Mouse (Mus musculus): ENCODE measurements at regions not wholly inside any gene's neighbourhood (a gene's known extent, or its start where the extent isn't known, plus 50 kb on each side); places are given as distances from the start of the nearest gene placed in this dataset.

GRCm38 (mm10) chr2:158951061-158951460, 156.5 kb downstream of the Dhx35 start:
- no peaks in the 10 kb centered on the region for H3K36me3 ChIP-seq
- H3K9ac ChIP-seq = no peak overlapping the region
- WGBS = 34% methylated on average over 3 of the region's 3 CpGs
- no peaks in the 10 kb centered on the region for H3K27me3 ChIP-seq (replicated peaks)
- H3K27ac ChIP-seq (ENCODE audit: poor library complexity, severe bottlenecking) = no peak overlapping the region
- ATAC-seq (ENCODE audit: insufficient number of reproducible peaks, low FRiP score) = no peak
- no peak overlapping the region for H3K4me3 ChIP-seq
- H3K4me2 ChIP-seq = no peak overlapping the region
- H3K4me1 ChIP-seq (replicated peaks) = no peaks in the 10 kb centered on the region
- H3K9me3 ChIP-seq (replicated peaks) = no peaks in the 10 kb centered on the region

GRCm38 (mm10) chr2:158956888-158957287, 162.3 kb downstream of the Dhx35 start:
- 0 out of 2 replicates have a peak, but pooled peaks cover 5% of the 10 kb centered on the region for H3K9me3 ChIP-seq (replicated peaks)
- 81% methylated on average over 11 of the region's 11 CpGs for WGBS
- H3K27ac ChIP-seq (ENCODE audit: poor library complexity, severe bottlenecking) = no peak overlapping the region
- no peak overlapping the region for H3K4me3 ChIP-seq
- ATAC-seq (ENCODE audit: insufficient number of reproducible peaks, low FRiP score) = no peak
- no peak overlapping the region for H3K4me2 ChIP-seq
- H3K4me1 ChIP-seq (replicated peaks) = no peaks in the 10 kb centered on the region
- H3K36me3 ChIP-seq = no peaks in the 10 kb centered on the region
- no peaks in the 10 kb centered on the region for H3K27me3 ChIP-seq (replicated peaks)
- no peak overlapping the region for H3K9ac ChIP-seq

GRCm38 (mm10) chr2:158965003-158965665, 170.5 kb downstream of the Dhx35 start:
- no peak overlapping the region for H3K27ac ChIP-seq (ENCODE audit: poor library complexity, severe bottlenecking)
- no peak overlapping the region for H3K9ac ChIP-seq
- no peak for ATAC-seq (ENCODE audit: insufficient number of reproducible peaks, low FRiP score)
- 0 out of 2 replicates have a peak, but pooled peaks cover 3% of the 10 kb centered on the region for H3K9me3 ChIP-seq (replicated peaks)
- no peak overlapping the region for H3K4me3 ChIP-seq
- WGBS = 65% methylated on average over 6 of the region's 6 CpGs
- no peaks in the 10 kb centered on the region for H3K36me3 ChIP-seq
- H3K4me1 ChIP-seq (replicated peaks) = no peaks in the 10 kb centered on the region
- H3K27me3 ChIP-seq (replicated peaks) = no peaks in the 10 kb centered on the region
- no peak overlapping the region for H3K4me2 ChIP-seq

DNA sequence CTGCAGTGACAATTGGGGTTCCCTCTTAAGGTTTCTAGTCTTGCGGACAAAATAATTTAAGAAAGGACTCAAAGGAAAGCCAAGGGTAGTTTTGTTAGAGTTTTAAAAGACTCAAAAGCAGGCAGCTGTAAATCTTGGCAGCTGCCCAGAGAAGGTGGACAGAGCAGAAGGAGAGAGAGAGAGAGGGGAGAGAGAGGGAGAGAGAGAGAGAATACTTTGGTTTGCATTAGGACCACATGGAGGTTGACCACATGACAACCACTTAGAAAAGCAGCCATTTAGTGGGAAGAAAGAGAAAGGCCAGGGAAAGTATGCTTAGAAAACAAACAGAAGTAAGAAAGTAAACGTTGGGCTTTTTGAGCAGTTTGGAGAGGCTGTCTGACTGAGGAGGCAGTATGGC, 177.6 kb downstream of the Dhx35 start:
- Histone ChIP-seq H3K9me3 (replicated peaks) (no peaks in the 10 kb centered on the region), H3K9ac (no peak overlapping the region), H3K4me3 (no peak overlapping the region), H3K4me1 (replicated peaks) (no peaks in the 10 kb centered on the region), H3K27me3 (replicated peaks) (no peaks in the 10 kb centered on the region), H3K36me3 (no peaks in the 10 kb centered on the region), H3K4me2 (no peak overlapping the region), H3K27ac (ENCODE audit: poor library complexity, severe bottlenecking) (no peak overlapping the region)
- no peak for ATAC-seq (ENCODE audit: insufficient number of reproducible peaks, low FRiP score)
- WGBS = 50% methylated on average over 2 of the region's 2 CpGs

GRCm38 (mm10) chr2:158985529-158986148, 191.0 kb downstream of the Dhx35 start:
- ATAC-seq (ENCODE audit: insufficient number of reproducible peaks, low FRiP score) = no peak
- Histone ChIP-seq H3K36me3 (no peaks in the 10 kb centered on the region), H3K4me1 (replicated peaks) (no peaks in the 10 kb centered on the region), H3K9ac (no peak overlapping the region), H3K4me2 (no peak overlapping the region), H3K4me3 (no peak overlapping the region), H3K27ac (ENCODE audit: poor library complexity, severe bottlenecking) (no peak overlapping the region), H3K9me3 (replicated peaks) (no peaks in the 10 kb centered on the region), H3K27me3 (replicated peaks) (no peaks in the 10 kb centered on the region)
- WGBS = 63% methylated on average over 17 of the region's 17 CpGs

- no peak overlapping the region for H3K9ac ChIP-seq
- H3K36me3 ChIP-seq = no peaks in the 10 kb centered on the region
- H3K4me3 ChIP-seq = no peak overlapping the region
- no peaks in the 10 kb centered on the region; the same call in 1 of the 2 replicates for H3K27me3 ChIP-seq (replicated peaks)
- 57% methylated on average over 17 of the region's 17 CpGs for WGBS
- no peak for ATAC-seq (ENCODE audit: insufficient number of reproducible peaks, low FRiP score)
- no peak overlapping the region for H3K4me2 ChIP-seq
- no peaks in the 10 kb centered on the region for H3K4me1 ChIP-seq (replicated peaks)
- H3K27ac ChIP-seq (ENCODE audit: poor library complexity, severe bottlenecking) = no peak overlapping the region
- H3K9me3 ChIP-seq (replicated peaks) = no peaks in the 10 kb centered on the region
Observed at GRCm38 (mm10) chr2:159002481-159003186, 208.0 kb downstream of the Dhx35 start.

GRCm38 (mm10) chr2:159003187-159003497, 208.5 kb downstream of the Dhx35 start:
- Histone ChIP-seq H3K4me2 (no peak overlapping the region), H3K27me3 (replicated peaks) (no peaks in the 10 kb centered on the region; the same call in 1 of the 2 replicates), H3K4me3 (no peak overlapping the region), H3K36me3 (no peaks in the 10 kb centered on the region), H3K27ac (ENCODE audit: poor library complexity, severe bottlenecking) (no peak overlapping the region), H3K9me3 (replicated peaks) (no peaks in the 10 kb centered on the region), H3K4me1 (replicated peaks) (no peaks in the 10 kb centered on the region), H3K9ac (no peak overlapping the region)
- 65% methylated on average over 4 of the region's 4 CpGs for WGBS
- ATAC-seq (ENCODE audit: insufficient number of reproducible peaks, low FRiP score) = no peak

GRCm38 (mm10) chr2:159004417-159004816, 209.8 kb downstream of the Dhx35 start:
- Histone ChIP-seq H3K4me2 (no peak overlapping the region), H3K27ac (ENCODE audit: poor library complexity, severe bottlenecking) (no peak overlapping the region), H3K27me3 (replicated peaks) (no peaks in the 10 kb centered on the region; the same call in 1 of the 2 replicates), H3K9ac (no peak overlapping the region), H3K9me3 (replicated peaks) (no peaks in the 10 kb centered on the region), H3K4me1 (replicated peaks) (no peaks in the 10 kb centered on the region), H3K4me3 (no peak overlapping the region), H3K36me3 (no peaks in the 10 kb centered on the region)
- ATAC-seq (ENCODE audit: insufficient number of reproducible peaks, low FRiP score) = no peak
- 75% methylated on average over 9 of the region's 9 CpGs for WGBS

- WGBS = 79% methylated on average over 4 of the region's 4 CpGs
- Histone ChIP-seq H3K36me3 (no peaks in the 10 kb centered on the region), H3K9ac (no peak overlapping the region), H3K4me3 (no peak overlapping the region), H3K9me3 (replicated peaks) (peaks cover 9% of the 10 kb centered on the region; the same call in 1 of the 2 replicates), H3K27ac (ENCODE audit: poor library complexity, severe bottlenecking) (no peak overlapping the region), H3K4me2 (no peak overlapping the region), H3K4me1 (replicated peaks) (no peaks in the 10 kb centered on the region), H3K27me3 (replicated peaks) (no peaks in the 10 kb centered on the region)
- ATAC-seq (ENCODE audit: insufficient number of reproducible peaks, low FRiP score) = no peak
Observed at GRCm38 (mm10) chr2:159012725-159013124, 218.1 kb downstream of the Dhx35 start.

GRCm38 (mm10) chr2:159014553-159014952, 219.9 kb downstream of the Dhx35 start:
- 72% methylated on average over 8 of the region's 8 CpGs for WGBS
- no peak for ATAC-seq (ENCODE audit: insufficient number of reproducible peaks, low FRiP score)
- peaks cover 9% of the 10 kb centered on the region; the same call in 1 of the 2 replicates for H3K9me3 ChIP-seq (replicated peaks)

DNA sequence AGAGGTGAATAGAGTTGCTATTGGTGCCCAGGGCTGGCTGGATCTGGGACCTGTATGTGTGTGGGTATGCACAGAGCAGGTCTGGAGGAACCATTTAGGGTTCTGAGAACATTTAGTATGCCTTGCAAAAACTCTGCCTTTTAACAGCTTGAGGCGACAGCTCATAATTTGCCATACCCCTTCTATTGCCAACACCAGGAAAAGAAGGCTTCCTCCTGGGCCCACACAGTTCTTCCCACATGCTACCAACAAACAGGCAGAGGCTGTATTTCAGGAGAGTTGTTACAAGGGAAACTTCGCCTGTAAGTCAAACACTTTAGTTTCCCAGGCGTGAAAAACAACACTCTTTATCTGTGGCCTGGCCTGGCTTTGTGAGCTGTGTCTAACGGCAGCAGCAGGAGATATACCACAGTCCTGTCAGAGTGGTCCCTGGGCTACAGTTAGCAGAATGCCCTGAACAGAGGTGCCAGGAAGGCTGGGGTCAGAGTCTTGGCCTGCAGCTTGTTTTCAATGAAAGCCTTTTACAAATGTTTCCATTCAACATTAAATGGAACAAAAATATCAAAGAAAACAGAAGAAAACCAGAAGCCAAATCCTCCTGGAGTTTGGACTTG, 225.4 kb downstream of the Dhx35 start:
- ATAC-seq (ENCODE audit: insufficient number of reproducible peaks, low FRiP score) = peak; percentile 87
- no peaks in the 10 kb centered on the region for H3K36me3 ChIP-seq
- H3K4me3 ChIP-seq = no peak overlapping the region
- no peak overlapping the region for H3K9ac ChIP-seq
- no peak overlapping the region for H3K4me2 ChIP-seq
- no peaks in the 10 kb centered on the region for H3K9me3 ChIP-seq (replicated peaks)
- H3K27ac ChIP-seq (ENCODE audit: poor library complexity, severe bottlenecking) = peak overlapping the region; percentile 83
- H3K27me3 ChIP-seq (replicated peaks) = peaks cover 3% of the 10 kb centered on the region; the same call in 1 of the 2 replicates
- peaks cover 13% of the 10 kb centered on the region for H3K4me1 ChIP-seq (replicated peaks)
- WGBS = 25% methylated on average over 4 of the region's 4 CpGs

More at GRCm38 (mm10) chr2:159014553-159014952, 219.9 kb downstream of the Dhx35 start:
- Histone ChIP-seq H3K36me3 (no peaks in the 10 kb centered on the region), H3K27me3 (replicated peaks) (no peaks in the 10 kb centered on the region), H3K4me3 (no peak overlapping the region), H3K27ac (ENCODE audit: poor library complexity, severe bottlenecking) (no peak overlapping the region), H3K9ac (no peak overlapping the region), H3K4me2 (no peak overlapping the region), H3K4me1 (replicated peaks) (0 out of 2 replicates have a peak, but pooled peaks cover 3% of the 10 kb centered on the region)

Measured in heart, embryonic 12.5 days (tissue).